Mouse (Mus musculus): Measurements from ENCODE around the gene Hoxa13.
A peak's percentile ranks its signal among the peaks of the same experiment; 100 is the strongest.

Hoxa13 gene

DNA sequence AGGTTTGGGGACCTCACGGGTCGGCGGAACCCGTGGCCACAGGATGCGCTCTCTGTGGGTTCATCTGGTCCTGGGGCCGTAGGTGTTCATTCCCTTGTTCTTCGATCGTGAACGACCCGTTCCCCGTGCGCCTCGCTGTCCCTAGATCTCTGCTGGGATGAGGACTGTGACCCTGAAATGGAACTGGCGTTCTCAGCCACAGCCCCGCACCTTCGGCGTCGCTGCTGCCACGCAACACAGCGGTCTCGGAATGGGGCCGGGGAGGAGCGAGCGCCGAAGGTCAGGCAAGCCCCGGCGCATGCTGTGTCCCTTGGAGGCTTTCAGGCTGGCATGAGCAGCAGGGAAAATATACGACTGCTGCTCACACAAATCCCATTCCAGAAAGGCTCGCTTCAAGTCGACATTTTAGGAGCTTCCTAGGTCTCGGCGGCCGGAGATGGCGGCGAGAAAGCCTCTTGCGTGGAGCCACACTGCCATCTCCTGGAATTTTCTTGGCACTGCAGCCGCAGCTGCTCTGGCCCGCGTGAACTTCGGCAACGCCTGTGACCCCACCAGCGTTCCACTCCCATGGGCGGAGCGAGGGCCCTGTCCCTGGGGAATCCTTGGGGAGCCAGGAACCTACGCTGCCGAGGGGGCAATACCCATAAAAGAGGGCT lies 39.2 kb downstream of the Hoxa13 start, which contains the start of gene Hoxa7:
Hoxa7 (minus strand) TSS at position 518 of the 656 bp plus-strand sequence.
- peak; percentile 92 for DNase-seq (ENCODE audit: low spot score)

DNA sequence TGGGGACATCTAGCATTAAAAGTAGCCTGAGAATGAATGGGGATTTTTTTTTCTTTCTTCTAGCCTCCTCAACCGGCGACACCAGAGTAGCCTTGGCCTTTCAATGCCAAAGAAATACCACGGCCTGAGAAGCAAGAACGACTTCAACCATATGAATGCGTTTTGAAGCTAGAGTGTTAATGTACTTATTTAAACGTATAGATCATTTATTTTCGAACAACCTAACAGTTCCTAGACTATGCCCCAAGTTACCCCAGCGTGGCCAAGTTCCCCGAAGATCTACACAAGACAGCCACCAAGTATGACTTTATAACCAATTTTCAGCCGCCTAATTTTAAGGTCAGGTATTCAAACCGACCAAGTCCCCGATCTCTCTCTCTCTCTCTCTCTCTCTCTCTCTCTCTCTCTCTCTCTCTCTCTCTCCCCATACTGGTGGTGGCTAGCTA lies 39.8 kb downstream of the Hoxa13 start:
- DNase-seq (ENCODE audit: low spot score), result no peak

DNA sequence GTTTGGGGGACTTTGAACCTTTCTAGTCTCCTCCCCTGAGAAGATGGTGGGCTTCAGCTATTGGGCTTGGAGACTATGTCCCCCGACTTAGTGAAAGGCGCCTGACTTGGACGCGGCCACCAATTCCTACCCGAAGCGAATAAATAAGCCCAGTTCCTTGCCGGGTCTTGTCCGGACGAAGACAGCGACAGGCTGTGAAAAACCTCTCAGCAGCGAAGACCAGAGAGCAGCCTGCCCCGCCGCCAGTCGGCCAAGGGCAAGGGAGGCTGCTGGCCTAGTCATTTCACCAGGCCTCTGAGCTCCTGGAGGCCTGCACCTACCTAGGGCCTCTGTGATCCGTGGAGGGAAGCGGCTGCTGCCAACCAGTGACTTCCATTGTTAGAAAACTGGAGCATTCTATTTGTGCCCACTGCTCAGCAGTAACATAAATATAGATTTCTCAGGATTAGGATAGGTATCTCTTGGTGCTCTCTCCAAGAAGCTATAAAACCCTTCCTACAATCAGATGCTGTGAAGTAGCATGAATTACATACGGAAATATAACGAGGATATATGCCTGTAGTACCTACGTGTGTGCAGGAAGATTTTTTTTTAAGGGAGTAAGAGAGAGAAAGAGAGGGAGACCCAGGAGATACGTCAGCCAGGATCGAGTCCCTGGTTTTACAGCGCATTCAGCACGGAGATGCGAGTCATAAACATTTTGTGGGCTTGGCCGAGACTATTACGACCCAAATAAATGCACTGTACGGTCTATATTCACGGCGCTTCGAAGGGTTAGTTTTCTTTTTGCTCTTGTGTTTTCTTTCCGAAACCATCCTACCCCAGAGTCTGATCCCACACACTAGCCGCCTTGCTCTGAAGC lies 40.4 kb downstream of the Hoxa13 start:
- DNase-seq (ENCODE audit: low spot score), result peak; percentile 36

DNA sequence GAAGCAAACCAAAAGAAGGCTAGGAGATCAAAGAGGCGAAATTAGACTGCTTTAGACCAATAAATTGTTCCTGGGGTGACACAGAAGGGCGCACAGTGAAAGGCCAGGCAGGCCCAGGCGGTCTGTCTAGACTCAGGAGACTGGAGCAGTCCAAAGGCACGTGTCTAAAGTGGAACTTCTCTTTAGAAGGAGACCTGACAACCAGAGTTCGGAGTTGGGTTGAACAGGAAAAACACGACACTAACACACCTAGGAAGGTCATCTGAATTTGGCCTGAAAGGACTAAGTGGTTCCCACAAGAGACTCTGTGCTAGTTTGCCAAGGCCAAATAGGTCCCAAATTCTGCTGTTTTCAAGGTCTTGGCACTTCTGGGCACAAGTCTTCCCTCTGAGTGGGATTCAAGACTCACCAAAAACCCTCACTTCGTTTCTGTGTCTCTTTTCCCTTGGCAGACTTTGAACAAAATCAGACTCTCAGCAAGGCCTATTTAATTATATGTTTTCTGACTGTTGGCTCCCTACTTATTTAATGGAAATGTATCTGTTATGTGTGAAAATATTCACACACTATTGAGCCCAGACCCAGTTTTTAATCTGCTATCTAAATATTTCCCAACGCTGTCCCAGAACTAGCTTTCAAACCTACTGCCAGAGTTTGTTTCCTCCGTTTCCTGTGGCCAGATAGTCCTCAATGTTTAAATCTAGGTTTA lies 41.3 kb downstream of the Hoxa13 start:
- DNase-seq (ENCODE audit: low spot score), result no peak

DNA sequence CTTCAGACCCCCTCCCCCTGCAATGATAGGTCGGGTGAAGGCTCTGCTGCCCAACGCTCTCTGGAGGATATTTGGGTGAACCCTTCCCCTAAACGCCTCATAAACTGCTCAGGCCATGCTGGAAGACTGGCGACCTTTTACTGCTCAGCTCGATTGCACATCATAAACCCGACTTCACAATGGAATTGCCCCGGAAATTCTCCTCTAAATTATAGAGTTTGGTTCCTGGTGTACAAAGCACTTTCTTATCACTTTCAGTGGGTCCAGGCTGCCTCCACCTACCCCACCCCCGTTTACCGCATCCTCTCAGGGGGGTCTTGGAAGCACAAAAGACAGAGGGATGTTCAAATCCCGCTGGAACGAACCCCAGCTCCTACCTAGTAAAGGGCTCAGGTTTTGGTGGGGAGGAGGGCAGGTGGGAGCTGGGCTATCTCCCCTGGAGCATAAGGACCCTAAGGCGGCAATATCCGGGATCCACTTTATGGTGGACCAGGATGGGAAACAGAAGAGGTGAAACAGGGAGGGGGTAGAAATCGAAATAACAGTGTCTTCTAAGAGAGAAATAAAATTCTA lies 42.0 kb downstream of the Hoxa13 start:
- peak; percentile 18 for DNase-seq (ENCODE audit: low spot score)

DNA sequence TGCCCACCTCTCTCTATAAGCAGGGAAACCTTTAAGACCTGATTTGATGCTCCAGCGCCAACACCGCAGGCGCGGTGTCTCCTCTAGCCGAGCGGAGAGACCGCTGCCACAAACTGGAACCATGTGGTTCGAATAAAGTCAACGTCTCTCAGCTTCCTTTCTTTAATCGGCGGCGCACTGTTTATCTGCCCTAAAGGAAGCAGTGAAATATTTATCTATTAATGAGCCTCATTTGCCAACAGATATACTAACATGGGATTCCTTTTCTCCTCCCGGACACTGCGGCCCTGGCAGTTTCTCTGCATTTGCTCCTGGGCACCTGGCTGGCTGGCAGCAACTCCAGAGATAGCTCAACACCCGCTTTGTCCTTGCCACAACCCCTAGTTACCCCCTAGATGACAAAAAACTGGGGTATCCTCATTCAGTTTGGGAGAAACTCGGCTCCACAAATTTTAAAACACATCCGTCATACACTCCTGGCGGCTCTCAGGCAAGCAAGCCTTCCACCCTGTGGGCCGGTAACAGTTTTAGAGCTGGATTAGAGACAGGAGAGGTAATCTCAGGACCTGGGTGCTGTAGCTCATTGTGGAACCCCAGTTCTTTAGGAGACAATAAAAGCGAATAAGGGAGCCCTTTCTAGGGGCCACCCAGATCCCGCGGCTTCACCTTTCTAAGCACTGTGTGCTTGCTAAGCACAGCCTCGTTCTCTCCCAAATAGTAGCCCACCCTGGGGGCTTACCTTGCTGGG lies 42.6 kb downstream of the Hoxa13 start:
- DNase-seq (ENCODE audit: low spot score), result peak; percentile 31

DNA sequence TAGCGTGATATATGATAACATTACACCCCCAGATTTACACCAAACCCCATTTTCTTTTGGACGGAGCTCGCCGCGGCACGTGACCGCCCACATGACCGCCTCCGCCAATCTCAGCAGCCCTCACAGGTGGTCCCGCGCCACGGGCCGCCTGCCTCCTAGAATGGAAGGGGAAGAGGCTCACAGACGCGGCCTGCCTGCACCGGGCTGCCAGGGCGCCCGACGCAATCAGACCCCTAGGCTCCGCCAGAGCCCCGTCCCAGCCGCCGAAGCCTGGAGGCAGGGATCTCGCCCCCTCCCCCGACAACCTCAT lies 43.3 kb downstream of the Hoxa13 start:
- DNase-seq (ENCODE audit: low spot score), result peak; percentile 76

DNA sequence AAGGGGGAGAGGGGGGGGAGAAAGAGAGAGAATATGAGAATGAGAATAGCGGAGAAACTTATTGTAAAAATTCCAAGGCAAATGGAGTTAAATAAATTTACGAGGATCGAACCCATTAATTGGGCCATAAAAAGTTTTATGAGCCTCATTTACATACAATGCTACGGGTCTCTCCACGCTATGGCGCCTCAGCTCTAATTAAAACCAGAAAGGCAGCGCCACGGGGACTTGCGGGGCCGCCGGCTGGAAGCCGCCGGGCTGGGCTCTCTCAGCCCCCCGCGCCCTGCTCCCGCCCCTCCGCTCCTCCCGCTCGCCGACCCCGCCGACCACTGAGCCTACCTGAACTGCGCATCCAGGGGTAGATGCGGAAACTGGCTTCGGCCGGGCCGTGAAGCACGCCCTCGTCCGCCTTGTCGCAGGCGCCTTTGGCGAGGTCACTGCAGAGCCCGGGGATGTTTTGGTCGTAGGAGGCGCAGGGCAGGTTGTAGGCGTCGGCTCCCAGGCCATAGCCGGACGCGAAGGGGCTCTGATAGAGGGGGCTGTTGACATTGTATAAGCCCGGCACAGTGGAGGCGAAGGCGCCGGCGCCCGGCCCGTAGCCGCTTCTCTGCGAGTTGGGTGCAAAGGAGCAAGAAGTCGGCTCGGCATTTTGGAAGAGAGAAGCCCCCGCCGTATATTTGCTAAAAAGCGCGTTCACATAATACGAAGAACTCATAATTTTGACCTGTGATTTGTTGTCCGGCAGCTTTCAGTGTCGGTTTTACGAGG lies 43.8 kb downstream of the Hoxa13 start:
- DNase-seq (ENCODE audit: low spot score), result peak; percentile 48

DNA sequence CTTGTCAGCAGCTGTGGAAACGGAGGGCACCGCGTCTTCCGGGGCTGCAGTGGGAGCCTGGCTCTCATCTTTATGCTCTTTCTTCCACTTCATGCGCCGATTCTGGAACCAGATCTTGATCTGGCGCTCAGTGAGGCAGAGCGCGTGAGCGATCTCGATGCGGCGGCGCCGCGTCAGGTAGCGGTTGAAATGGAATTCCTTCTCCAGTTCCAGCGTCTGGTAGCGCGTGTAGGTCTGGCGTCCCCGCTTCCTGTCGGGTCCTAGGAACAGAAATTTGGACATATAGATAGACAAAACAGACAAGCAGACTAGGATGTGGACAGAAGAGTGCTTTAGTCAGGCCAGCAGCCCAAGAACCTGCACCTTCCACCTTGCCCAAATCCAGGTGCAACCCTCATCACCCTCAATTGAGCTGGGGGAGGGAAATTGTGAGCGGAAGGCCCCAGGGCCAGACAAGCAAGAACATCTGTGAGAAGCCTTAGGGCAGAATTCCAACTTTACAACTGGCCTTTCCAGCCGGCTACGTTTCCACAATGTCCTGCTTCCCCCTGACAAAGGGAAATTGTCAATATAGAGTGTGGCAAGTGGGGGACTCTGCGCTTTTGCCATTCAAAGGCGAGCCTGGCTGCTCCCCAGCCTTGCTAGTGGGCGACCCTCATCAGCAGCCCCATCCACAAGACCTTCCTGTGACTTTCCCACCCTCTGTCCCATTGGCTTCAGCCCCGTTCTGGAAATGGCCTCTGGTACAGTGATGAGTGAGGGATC lies 44.7 kb downstream of the Hoxa13 start:
- DNase-seq (ENCODE audit: low spot score), result peak; percentile 28

DNA sequence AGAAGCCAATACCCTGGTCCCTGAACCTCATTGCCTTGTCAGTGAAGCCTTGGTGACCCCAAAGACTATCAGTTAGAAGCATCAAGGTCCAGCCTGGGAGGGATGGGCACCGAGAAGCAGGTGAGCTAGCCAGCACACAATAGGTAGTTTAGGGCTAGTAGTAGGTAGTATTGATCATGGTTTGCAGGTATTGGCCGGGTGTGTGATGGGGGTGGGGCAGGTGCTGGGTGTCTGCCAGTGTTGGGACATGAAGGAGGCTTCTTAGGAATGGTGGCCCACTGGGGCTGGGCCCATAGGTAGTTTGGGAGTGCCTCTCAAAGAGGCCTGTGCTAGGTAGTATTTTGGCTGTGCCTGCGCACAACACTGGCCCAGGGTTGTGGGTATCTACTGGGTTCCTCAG lies 45.6 kb downstream of the Hoxa13 start:
- DNase-seq (ENCODE audit: low spot score), result no peak

DNA sequence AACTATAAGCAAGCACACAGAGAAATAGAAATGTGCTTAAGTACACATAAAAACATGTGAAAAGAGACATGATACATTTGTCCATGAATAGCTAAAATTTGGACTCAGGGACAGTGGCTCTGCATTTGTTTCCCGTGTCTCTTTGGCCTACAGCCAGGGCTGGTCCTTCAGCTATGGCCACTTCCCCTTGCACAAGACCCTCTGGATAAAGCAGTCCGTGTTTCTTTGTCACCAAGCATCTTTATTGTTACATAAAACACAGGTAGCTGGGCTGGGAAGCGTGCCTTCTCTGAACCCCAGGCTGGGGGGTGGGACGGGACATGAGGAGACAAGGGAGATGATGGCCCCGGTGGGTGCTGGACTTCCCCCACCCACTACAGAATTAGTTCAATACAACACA lies 46.4 kb downstream of the Hoxa13 start:
- DNase-seq (ENCODE audit: low spot score), result peak; percentile 8

DNA sequence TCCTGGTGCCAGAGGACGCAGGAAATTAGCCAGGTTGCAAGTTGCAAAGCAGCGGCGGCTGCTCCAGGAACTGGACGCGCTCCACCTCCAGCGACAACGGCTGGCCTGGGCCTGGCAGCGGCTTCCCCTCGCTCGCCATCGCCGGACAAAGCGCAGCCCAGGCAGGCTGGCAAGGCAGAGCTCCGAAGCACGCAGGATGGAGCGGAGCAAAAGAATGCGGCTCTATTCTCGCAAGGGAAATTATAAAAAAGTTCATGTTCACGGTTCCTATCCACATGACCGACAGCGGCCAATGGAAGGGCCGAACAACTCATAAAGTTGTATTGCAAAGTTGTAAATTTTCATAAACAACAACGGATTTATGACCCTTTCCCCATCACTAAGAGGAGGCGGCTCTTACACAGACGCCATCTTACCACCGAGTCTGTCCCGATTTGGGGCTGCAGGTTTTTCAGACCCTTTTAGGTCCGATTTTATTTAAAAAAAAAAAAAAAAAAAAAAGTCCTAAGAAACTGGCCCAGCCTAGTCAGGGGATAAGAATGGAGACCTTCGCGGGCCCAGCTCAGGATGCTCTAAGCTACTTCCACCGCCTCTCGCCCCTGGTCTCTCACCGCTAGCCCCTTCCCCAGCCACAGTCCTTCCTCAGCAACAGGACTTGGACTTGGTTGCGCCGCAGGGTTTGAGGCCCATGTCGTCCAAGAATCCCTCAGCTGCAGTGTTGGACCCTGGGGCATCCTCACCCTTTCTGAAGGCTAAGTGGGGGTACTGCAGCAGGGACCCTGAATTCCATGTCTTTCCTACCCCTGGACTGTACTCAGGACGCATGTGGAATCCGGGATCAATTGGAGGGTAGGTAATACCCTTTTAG lies 47.3 kb downstream of the Hoxa13 start, which contains the start of the genes Hoxa3 and Gm28308:
Hoxa3 (minus strand) TSS at position 218 of the 868 bp plus-strand sequence.
Gm28308 (minus strand) TSS at position 221 of the 868 bp plus-strand sequence.
- DNase-seq (ENCODE audit: low spot score), result peak; percentile 61

DNA sequence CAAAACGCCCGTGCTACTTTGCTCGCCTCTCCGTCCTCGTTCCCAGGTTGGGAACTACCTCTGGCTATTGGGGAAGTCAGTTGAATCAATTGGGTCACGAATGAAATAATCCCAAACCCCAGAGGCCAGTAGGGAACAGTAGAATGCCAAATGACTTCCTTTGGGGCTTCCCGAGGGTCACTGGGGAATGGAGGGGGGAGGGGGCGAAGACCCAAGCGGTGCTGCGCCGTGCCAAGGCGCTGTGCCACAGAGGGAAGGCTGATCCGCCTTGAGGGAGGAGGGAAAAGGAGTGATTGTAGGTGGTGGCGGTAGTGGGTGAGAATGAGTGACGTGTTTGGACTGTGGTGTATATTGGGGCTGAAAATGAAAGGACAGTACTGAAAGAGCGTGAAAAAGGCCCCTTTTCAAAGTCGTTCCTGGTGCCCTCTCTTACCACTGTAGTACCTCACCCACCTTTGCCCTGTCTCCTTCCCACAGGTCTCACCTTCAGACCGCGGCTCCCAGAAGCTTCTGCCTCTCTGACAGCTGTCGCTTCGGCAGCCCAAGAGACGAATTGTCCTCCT lies 48.0 kb downstream of the Hoxa13 start:
- DNase-seq (ENCODE audit: low spot score), result no peak

DNA sequence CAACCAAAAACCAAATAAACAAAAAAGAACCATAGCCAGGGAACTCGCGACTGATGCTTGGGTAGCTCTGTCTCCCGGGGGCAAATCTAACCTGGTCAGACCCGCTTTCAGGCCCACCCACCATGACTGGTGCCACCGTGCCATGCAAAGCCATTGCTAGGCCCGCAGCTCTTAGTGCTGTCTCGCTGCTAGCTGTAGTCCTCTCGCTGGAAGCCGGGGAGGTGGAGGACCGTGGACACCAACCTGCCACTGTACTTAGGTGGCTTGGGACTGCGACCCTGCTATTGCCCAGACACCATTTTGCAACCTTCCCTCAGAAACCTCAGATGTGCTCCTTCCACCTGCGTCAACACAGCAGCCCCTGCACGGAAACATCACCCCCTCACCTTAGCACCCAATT lies 48.7 kb downstream of the Hoxa13 start:
- DNase-seq (ENCODE audit: low spot score), result peak; percentile 31

DNA sequence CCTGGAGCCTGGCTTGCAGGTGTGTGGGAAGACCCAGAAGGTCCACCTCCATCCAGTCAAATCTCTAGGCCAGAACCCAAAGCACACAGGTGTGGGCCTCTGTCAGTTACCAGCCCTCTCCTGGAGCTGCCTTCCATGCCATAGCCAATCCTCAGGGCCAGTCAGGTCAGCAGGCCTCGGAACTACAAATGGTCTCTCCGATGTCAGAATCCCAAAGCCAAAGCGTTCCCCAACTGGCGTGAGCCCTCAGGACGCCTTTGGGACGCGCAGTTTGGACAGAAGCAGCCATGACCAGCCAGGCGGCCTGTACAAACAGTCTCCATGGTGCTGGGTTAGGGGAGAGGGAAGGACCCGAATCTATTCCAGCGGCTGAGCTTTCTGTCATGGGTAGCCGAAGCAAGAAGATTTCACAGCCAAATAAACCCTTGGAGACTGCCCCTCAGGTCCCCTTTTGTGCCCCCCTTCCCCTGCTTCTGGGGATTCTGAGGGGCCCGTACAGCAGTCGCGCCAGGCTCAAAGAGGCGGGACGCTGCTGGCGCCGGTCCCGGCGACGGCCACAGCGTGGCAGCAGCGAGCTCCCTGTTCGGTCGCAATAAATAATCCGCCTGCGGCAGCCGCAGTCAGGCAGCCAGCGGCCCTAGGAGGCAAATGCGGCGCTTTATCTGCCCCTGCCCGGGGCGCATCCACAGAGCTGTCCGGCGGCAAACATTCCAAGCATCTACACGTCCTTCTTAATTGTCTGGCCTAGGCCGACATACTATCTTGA lies 49.3 kb downstream of the Hoxa13 start:
- DNase-seq (ENCODE audit: low spot score), result peak; percentile 82

DNA sequence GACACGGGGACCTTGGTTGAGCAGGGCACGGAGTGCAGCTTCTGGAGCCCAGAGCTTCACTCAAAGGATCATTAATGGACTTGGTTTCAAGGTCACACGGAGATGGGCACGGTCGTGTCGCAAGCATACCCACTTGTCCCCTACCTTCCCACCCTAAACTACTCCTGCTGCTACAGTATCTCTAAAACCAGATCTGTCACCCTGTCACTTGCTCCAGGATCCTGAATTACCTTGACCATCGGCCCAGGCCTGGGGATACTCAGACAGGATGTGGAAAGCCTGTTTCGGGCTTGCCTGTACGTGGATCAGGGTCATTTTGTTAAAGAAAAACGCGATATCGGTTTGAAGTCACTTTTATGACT lies 51.0 kb downstream of the Hoxa13 start:
- no peak for DNase-seq (ENCODE audit: low spot score)

DNA sequence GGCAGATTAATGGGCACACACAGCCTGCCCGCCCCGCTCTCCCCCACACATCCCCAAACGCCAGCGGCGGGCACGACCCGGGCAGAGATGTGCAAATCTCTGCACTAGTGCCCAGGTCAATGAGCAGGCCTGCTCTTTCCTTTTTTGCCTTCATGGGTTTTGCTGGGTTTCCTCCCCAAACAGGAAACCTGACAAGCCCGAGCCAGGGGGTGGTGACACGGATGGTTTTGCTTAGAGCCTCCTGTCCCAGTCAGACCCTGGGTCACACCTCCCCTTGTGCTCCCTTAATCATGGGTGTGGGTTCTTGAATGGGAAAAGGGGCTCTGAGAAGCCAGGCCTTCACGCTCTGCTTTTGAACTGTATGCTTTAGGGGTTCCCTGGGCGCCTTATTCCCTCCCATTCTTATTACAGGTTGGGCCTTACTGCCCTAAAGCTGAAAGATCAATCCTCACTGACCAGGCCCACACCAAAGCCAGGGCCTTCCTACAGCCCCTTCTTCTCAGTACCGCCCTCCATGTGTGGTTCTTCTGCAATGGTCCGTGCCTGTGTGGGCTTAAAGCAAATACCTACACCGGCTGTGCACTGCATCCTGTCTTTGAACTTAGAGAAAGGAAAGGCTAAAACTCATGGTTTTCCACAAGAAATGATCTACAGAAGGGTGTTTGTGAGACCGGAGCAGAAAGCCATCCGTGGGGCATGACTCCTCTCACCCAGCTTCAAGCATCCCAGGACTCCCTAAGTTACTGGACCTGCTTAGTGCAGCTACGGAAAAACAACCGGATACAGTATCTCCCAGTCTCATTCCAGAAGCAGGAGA lies 51.6 kb downstream of the Hoxa13 start:
- DNase-seq (ENCODE audit: low spot score), result no peak

Measured in urinary bladder, postnatal 25 days (tissue).